Mouse (Mus musculus) spleen, postnatal 10 days (tissue): ENCODE measurements around the gene Lce1a2.

Experiments
- DNase-seq, 2 experiments: peaks; one replicate each; pipeline ENCODE4 v3.0.0; 2021 to 2022; ENCODE audit warnings: low spot score in 2 of 2

Gene Lce1a2

DNA sequence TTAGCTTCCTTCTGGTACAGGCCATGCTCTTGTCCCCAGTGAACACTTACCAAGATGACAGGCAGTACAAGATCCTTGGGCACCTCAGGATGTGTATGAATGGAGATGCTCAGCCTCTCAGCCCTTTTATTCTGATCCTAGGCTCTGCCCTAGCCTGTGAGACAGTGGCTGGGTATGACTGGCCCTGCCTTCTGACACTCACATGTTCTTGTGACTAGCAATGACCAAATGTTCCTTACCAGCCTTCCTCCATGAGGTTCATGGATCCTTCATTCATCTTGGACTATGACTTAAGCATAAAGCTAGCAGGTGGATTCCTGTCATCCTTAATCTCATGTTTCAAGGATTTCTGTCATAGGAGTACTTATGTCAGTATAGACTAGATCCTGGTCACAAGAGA is at the start of gene Lce1a2:
Gene Lce1a2, minus strand, starts transcription at position 101 of the 400 bp plus-strand sequence.
- DNase-seq, result no peak

DNA sequence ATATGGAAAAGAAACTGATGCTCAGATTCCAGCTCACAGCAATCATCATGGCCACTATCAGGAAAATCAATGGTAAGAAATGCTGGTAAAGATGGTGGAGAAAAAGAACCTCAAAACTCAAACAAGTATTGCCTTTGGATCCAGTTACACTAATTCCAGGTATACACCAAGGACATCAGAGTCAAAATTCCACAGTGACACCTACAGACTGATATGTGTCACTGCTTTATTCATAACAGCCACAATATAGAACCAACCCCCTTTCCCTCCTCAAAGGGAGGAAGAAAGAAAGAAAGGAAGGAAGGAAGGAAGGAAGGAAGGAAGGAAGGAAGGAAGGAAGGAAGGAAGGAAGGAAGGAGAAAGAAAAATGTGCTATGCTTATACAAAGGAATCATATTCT is 45.0 kb upstream of the Lce1a2 start:
- no peak for DNase-seq

GRCm38 (mm10) chr3:92708974-92709373 is 38.9 kb upstream of the Lce1a2 start, which contains the start of gene Lce1e:
Gene Lce1e (minus strand): TSS chr3:92709074.
- DNase-seq, result no peak

DNA sequence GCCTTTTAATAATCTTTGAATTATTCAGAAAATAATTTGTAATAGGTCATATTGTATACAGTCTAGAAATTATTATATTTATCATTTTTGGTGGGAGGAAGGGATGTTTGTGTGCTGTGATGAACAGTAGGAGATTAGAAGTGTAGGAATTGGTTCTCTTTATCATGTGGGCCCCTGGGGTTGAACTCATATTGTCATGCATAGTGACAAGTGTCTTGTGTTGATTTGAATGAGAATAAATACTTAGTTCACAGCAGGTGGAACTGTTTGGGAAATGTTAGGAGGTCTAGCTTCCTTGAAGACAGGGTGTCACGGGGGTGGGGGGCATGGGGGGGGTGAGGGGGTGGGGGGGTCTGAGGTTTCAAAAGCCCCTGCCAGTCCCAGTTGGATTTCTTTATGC is 24.5 kb upstream of the Lce1a2 start:
- DNase-seq, result no peak

- no peak for DNase-seq
These were observed 21.6 kb upstream of the Lce1a2 start for GRCm38 (mm10) chr3:92691688-92692087.

- peak; percentile 5 to 58 for DNase-seq
These were observed 19.0 kb upstream of the Lce1a2 start for GRCm38 (mm10) chr3:92689154-92689553.

GRCm38 (mm10) chr3:92687110-92687509 is 17.0 kb upstream of the Lce1a2 start, which contains the start of gene Lce1d:
Gene Lce1d (minus strand): TSS chr3:92687210.
- DNase-seq, result no peak

- no peak for DNase-seq
These were observed 8.8 kb upstream of the Lce1a2 start, which contains the start of gene Lce1c for GRCm38 (mm10) chr3:92678947-92679346. Gene Lce1c (plus strand): TSS chr3:92679247.

DNA sequence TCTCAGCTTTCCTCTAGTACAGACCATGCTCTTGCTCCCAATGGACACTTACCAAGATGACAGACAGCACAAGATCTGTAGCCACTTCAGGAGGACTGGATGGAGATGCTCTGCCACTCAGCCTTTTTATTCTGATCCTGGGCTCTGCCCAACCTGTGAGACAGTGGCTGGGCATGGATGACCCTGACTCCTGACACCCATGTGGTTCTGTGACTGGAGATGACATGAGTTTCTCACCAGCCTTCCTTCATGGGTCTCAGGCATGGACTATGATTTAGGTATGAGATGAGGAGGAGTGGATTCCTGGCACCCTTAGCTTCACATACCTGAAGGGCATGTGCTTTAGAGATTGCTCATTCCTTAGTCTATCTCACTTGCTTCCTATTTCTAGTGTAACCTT is 13.3 kb downstream of the Lce1a2 start, which contains the start of gene Lce1b:
Gene Lce1b, minus strand, starts transcription at position 101 of the 400 bp plus-strand sequence.
- no peak for DNase-seq

GRCm38 (mm10) chr3:92648207-92648606 is 21.9 kb downstream of the Lce1a2 start, which contains the start of gene Lce1a1:
Gene Lce1a1 (minus strand): TSS chr3:92648307.
- DNase-seq, result no peak

GRCm38 (mm10) chr3:92639854-92640253 is 30.3 kb downstream of the Lce1a2 start:
- no peak for DNase-seq

GRCm38 (mm10) chr3:92638653-92638991 is 31.5 kb downstream of the Lce1a2 start:
- DNase-seq, result no peak

GRCm38 (mm10) chr3:92637745-92638652 is 32.1 kb downstream of the Lce1a2 start:
- no peak for DNase-seq

- DNase-seq, result no peak
These were observed 48.6 kb downstream of the Lce1a2 start, which contains the start of gene Lce6a for GRCm38 (mm10) chr3:92621560-92621959. Gene Lce6a (minus strand): TSS chr3:92621660.
